Mouse (Mus musculus): ENCODE data around the gene Aoc3.
"Not testable (repeated sequence)": the region's sequence is repeated elsewhere in the genome, so short reads cannot be mapped to it uniquely, and the experiment has no call there.

Aoc3 gene

DNA sequence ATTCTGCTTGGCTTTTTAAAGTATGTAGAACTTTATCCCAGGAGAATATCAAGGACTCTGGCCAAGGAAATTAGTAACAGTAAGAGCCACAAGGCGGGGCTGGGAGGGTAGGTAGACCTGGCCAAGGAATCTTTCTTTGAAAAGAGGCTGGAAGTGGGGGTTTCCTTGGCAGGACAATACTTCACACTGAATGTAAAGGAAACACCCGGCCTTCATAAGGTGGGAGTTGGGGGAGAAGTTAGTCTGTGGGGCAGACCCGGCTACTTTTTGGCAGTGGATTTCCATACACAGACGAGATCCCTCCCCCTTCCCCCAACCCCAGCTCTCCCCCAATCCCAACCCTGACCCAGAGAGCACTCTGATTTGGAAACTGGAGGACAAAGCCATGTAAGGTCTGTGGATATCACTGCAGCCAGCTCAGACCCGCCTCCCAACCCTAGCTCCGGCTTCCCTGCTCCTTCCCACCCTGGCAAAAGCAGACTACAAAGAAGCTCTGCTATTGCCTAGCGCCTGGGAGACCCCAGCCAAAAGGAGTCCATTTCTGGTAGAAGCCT lies at the start of gene Aoc3:
Aoc3 (plus strand) TSS at position 235 of the 554 bp plus-strand sequence.
- no peak for DNase-seq (ENCODE audit: low spot score in 2 of 2)

DNA sequence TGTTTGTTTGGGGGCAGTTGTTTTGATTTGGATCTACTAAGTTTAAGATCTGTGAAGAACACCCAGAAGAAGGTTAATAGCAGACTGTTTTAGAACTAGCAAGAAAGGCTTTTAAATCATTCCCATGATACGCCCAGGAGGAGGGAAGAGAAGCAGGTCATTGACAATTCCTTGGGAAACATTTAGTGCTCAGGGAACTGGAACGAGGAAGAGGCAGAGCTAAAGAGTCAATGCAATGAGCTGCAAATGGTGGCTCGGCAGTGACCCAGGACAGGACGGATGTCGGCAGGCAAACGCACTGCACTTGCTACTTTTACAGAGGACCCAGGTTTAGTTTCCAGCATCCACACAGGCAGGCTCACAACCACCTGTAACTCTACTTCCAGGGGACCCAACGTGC lies 49.6 kb upstream of the Aoc3 start:
- no peak for DNase-seq (ENCODE audit: low spot score in 2 of 2)

- no peak for DNase-seq (ENCODE audit: low spot score in 2 of 2)
These were observed 47.5 kb upstream of the Aoc3 start for GRCm38 (mm10) chr11:101282896-101283295.

DNA sequence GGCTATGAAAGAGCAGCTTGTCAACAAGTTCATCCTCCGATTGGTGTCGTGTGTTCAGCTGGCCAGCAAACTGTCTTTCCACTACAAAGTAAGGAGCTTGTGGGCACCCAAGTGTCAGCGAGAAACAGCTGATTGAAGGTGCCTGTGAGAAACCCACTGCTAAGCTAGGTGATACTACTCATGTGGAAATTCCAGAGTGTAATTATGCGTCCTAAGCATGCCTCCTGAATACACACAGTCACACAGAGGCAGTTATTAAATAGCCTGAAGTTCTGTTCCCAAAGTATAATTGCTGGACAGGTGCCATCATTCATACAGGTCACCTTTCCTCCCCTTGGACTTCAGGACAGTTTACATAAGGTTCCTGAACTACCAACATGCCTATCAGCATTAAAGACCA lies 46.6 kb upstream of the Aoc3 start:
- DNase-seq (ENCODE audit: low spot score in 2 of 2): no peak

DNA sequence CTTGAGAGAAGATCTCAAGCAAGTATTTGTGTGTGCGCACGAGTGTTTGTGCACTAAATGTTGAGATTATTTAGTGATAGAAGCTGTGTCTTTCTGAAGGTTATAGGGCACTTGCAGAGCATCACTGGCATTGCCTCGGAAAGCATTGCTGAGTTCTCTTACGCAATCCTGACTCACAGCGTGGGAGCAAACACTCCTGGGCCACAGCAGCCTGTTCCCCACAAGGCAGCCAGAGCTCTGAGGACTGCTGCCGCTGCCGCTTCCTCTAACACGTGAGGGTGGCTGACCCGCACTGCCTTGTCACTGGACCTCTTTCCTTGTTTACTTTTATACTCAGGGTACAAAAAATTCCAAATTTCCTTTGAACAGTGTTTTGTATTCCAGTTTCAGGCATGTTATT lies 43.1 kb upstream of the Aoc3 start:
- no peak for DNase-seq (ENCODE audit: low spot score in 2 of 2)

GRCm38 (mm10) chr11:101291231-101291630 lies 39.2 kb upstream of the Aoc3 start:
- DNase-seq (ENCODE audit: low spot score in 2 of 2): no peak

GRCm38 (mm10) chr11:101295191-101295590 lies 35.2 kb upstream of the Aoc3 start:
- DNase-seq (ENCODE audit: low spot score in 2 of 2): no peak

DNA sequence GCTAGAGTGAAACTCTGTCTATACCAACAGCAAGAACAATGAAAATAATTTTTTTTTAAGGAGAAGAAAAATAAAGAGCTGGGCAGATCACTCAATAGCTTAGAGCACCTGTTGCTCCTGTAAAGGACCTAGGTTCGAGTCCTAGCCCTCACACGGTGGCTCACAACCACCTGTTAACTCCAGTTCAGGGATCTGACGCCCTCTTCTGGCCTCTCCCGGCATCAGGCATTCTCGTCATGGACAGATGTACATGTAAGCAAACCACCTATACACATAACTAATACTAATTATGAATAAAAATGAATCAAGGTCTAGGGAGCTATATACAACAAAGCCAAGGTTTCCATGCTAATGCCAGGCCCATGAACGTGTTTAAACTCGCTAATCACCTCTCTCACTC lies 29.5 kb upstream of the Aoc3 start:
- DNase-seq (ENCODE audit: low spot score in 2 of 2): peak; percentile 60 to 75

- DNase-seq (ENCODE audit: low spot score in 2 of 2): no peak
These were observed 29.0 kb upstream of the Aoc3 start for GRCm38 (mm10) chr11:101301299-101302003.

DNA sequence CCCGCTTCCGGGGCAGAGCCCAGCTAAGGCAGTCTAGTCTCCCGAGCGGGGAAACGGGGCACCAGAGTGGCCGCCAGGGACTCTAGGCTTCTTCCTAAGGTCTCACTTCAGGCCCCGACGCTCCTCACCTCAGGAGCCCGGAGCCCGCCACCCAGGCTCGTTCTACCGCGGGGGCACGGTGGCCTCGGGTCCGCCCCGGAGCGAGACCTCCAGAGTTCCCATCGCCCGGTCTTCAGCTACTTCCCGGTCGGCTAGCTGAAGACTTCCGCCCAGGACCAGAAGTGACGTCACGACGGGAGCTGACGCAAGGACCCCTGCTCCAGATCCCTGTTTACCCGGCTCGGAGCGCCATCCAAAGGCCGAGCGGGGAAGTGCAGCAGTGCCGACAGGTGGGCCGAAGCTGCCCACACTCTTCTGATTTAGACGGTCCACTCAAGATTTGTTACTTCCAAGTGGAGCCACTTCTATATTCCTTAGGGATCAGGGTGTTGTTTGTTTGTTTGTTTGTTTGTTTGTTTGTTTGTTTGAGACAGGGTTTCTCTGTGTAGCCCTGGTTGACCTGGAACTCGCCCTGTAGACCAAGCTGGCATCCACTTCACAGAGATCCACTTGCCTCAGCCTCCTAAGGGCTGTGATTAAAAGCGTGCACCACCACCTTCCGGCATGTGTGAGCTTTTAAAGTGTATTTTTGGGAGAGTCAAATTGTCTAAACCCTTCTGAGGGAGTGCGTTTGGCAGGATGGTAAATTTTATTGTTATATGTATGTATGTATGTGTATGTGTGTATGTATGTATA lies 28.2 kb upstream of the Aoc3 start, which contains the start of gene Becn1:
Becn1 (minus strand) TSS at position 283 of the 795 bp plus-strand sequence.
- DNase-seq (ENCODE audit: low spot score in 2 of 2): peak; percentile 97 to 100

GRCm38 (mm10) chr11:101307744-101308143 lies 22.7 kb upstream of the Aoc3 start:
- DNase-seq (ENCODE audit: low spot score in 2 of 2): no peak

DNA sequence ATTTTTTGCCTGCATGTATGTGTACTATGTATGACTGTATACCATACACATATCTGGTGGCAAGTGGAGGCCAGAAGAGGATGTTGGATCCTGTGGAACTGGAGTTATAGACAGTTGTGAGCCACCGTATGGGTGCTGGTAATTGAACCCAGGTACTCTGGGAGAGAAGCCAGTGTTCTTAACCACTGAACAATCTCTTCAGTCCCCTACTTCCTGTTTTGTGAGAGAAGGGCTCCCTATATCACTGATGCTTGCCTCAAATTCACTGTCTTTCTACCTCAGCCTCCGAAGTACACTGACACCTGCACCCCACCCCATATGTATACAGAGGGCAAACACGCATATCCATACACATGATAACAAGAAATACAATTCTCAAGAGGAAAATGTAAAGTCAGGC lies 19.3 kb upstream of the Aoc3 start:
- no peak for DNase-seq (ENCODE audit: low spot score in 2 of 2)

- no peak for DNase-seq (ENCODE audit: low spot score in 2 of 2)
These were observed 18.3 kb upstream of the Aoc3 start for GRCm38 (mm10) chr11:101312150-101312549.

DNA sequence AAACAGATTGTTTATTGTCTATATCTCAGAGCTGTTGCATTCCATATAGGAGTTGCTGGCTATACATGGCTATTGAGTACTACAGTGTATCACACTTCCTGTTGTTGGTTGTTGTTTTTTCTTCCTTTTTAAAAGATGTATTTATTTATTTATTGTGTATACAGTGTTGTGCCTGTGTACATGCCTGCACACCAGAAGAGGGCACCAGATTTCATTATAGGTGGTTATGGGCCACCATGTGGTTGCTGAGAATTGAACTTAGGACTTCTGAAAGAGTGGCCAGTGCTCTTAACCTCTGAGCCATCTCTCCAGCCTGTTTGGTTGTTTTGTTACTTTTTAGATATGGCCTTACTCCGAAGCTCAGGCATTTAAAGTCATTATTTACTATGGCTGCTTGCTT lies 15.8 kb upstream of the Aoc3 start:
- DNase-seq (ENCODE audit: low spot score in 2 of 2): no peak

DNA sequence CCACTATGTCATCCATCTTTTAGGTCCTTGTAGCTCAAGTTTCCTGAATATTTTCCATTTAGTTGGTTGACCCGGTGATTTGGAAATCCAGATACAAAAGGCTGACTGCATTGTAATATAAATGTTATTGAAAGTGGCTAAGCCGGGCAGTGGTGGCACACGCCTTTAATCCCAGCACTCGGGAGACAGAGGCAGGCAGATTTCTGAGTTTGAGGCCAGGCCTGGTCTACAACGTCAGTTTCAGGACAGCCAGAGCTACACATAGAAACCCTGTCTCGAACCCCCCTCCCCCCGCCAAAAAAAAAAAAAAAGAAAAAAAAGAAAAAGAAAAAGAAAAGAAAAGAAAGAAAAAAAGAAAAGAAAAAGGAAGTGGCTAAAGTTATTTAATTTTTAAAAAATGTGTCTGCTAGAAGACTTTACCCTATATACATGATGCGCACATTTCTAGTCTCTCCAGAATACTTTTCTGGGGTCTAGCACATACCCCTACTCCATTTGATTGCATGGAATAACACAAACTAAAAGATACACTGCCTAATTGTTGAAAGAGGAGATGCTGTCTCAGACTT lies 15.2 kb upstream of the Aoc3 start:
- DNase-seq (ENCODE audit: low spot score in 2 of 2): no peak

DNA sequence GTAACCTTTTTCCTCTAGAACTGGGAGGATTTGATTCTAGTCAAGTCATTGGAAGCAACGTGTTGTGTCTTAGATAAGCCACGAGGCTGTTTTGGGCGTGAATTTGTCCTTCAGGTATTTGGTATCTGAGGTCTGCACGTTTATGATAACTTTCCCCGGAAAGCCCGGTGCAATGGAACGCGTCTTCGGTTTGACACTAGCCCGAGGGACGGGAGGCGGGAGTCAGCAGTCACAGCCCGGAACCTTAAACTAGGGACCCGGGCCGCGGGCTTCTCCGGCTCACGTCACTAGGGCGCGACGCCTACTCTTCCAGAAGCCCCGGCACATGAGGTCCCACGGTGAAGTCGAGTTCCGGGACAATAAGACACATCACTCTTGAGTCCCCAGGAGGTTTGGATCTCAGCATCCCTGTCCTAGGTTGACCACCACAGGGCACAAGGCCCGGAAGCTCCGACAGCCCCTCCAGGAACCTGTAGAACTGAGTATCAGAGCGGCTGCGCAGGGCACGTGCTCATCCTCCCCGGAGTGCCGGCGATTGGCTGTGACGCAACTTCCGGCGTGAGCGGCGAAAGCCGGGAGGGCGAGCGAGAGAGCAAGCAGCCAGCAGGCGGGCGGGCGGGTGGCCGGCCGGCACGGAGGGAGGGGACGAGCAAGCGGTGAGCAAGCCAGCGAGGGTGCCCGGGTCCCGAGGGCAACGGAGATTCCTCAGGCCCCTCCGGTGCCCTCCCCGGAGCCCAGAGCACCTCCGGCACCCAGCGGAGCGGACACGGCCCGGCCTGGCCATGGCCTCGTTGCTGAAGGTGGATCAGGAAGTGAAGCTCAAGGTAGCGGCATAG lies 14.5 kb upstream of the Aoc3 start, which contains the start of gene Psme3:
Psme3 (plus strand) TSS at position 549 of the 836 bp plus-strand sequence.
- peak; percentile 91 to 96 for DNase-seq (ENCODE audit: low spot score in 2 of 2)

DNA sequence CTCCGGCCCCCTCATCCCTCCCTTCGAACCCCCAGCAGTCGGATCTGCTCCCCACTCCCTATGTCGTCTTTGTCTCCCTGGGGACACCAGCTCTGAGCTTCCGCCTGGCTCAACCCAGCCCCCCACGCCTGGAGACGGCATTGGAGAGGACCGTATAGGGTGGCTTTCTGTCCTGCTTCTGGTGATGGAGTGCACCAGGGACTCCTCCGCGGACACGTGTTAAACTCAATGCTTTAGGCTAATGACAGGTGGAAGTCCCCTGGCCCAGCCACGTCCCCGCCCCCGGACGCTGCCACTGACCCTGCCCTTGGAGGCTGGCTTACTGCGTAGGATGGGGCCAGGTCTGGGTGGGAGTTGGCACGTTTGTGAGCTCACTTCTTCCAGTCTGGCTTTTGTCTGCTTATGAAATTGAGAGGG lies 13.9 kb upstream of the Aoc3 start:
- DNase-seq (ENCODE audit: low spot score in 2 of 2): peak; percentile 70 to 83

DNA sequence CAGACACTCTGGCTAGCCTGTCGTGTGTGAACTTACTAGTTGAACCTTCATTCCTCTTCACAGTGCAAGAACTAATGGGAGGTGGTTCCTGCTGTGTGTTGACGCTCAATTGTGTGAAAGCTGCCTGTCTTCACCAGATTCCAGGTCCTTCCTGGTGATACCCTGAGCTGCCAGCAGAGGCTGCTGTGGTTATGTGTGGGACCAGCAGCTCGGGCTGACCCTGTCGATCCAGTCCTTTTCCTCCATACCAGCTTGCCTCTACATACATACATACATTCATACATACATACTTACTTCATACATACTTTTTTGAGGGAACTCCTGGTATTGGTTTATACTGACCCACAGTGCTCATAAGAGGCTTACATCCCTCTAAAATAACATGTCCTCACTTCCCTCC lies 6.8 kb upstream of the Aoc3 start:
- DNase-seq (ENCODE audit: low spot score in 2 of 2): peak; percentile 61 to 76

DNA sequence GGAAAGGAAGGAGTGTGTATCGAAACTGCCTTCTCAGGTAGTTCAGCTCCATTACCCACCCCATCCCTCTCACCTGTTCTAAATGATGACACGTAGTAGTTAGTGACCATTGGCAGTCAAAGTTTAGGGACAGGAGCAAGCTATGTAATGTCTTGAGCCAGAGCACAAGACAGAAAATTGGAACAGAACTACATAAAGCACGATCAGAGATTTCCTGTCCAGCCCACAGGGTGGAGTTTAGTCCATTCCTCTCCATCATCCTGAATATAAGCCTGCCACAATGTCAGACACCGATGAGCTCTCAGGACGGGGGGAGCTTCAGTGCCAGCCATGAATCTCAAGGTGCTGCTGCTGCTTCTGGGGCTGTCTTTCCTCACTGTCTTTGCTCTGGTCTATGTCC lies 5.6 kb upstream of the Aoc3 start, which contains the start of gene Aoc2:
Aoc2 (plus strand) TSS at position 301 of the 400 bp plus-strand sequence.
- no peak for DNase-seq (ENCODE audit: low spot score in 2 of 2)

GRCm38 (mm10) chr11:101325201-101325600 lies 5.2 kb upstream of the Aoc3 start:
- DNase-seq (ENCODE audit: low spot score in 2 of 2): not testable (repeated sequence)

DNA sequence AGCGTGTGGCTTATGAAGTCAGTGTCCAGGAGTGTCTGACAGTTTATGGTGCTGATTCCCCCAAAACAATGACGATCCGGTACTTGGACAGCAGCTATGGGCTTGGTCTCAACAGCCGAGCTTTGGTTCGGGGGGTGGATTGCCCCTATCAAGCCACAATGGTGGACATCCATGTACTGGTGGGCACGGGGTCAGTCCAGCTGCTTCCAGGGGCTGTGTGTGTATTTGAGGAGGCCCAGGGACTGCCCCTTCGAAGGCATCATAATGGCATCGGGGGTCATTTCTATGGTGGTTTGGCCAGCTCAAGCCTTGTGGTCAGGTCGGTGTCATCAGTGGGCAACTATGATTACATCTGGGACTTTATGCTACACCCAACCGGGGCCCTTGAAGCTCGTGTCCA lies 4.3 kb upstream of the Aoc3 start:
- no peak for DNase-seq (ENCODE audit: low spot score in 2 of 2)

Measured in spleen, postnatal 4 days (tissue).